Mouse (Mus musculus) heart, postnatal 10 days (tissue): ENCODE measurements at regions not wholly inside any gene's neighbourhood (a gene's known extent, or its start where the extent isn't known, plus 50 kb on each side); places are given as distances from the start of the nearest gene placed in this dataset.

Experiments
- DNase-seq, 2 experiments: peaks; one replicate each; pipeline ENCODE4 v3.0.0; 2021
- intact Hi-C: fragments of 180-260 bp; cut with DNase I; formaldehyde crosslinking; loops from one replicate; pipeline ENCODE4 v1.15.1; 2025

DNA sequence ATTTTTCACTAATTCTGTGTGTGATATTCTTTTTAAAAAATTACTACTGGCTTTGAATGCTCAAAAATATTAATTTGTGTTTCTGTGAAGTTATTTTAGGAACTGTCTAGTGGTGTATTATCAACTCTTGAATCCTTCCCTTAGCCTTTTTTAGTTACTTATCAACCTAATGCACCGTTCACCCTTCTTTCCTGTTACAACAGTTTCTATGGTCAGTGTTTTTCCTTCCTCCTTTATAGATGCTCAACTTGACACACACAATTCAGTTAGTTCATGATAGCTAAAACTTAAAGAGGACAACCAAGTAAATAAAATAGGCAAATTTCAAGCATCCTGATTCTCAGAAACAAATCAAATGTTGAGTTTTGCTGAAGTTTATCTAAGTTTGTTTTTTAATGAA, 506.9 kb downstream of the Flrt2 start:
- DNase-seq = no peak
- intact Hi-C loops = no loop called here

DNA sequence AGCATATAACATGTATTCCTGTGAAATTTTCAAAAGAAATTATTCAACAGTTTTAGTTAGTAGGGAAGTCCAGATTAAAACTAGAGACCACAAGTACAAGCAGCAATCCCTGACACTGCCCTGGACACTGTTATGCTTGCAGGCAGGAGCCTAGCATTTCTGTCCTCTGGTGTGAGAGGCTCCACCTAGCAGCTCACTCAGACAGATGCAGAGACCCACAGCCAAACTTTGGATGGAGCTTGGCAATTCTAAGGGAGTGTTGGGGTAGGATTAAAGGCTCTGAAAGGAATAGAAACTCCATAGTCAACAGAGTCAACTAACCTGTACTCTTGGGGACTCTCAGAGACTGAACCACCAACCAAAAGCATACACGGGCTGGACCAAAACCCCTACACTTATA, 509.8 kb downstream of the Flrt2 start:
- intact Hi-C loops = no loop called here

DNA sequence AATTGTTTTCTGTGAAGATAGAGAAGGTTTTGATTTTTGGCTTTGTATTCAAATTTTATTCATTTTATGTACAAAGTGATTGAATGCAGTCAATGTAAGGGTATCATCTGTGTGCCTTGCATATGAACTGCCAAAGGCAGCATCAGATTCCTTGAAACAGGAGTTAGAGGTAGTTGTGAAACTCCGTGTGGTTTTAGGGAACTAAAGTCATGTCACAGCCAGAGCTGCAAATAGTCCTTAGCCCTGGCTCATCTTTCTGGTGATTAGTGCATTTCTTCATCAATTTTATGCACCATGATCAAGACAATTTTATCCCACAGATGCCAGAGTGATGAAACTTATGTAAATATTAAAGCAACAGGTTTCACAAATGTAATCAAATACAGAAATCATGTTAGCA, 534.4 kb downstream of the Flrt2 start:
- intact Hi-C loops = no loop called here
- no peak for DNase-seq

More for the DNA sequence above, 509.8 kb downstream of the Flrt2 start:
- DNase-seq = no peak

DNA sequence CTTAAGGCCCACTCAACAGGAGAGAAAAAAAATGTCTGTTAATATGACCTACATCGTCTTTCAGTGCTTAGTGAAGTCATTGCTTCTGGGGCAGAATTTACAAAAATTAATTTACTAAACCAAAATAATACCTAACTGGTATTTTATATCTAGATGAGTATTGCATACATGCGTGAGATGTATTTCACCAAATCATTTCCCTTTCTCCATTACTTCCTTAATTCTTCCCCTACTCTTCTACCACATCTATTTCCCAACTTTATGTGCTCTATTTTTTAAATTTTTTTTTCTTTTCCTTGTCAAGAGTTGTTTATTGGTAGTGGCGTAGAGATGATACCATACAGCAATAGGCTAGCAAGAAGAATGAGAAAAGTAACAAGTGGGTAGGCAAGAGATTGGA, 536.7 kb downstream of the Flrt2 start:
- intact Hi-C loops = no loop called here
- no peak for DNase-seq

DNA sequence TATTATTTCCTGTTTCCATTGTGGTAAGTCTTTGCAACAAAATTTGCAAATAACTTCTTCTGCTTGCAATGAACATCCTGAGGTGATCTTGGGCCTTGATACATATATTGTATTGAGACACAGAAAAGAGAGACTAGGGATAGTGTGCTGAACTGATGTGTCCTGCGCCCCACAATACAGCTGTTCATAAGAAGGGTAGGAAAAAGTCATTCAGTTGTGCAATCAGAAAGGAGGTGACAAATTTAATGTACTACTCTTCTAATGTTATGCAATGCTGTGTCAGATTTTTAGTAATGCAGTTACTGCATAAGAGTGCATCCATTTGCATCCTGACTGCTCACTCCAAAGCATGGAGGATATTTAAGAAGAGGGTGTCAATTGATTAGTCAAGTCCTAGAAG, 543.5 kb downstream of the Flrt2 start:
- DNase-seq = no peak
- intact Hi-C loops = no loop called here

DNA sequence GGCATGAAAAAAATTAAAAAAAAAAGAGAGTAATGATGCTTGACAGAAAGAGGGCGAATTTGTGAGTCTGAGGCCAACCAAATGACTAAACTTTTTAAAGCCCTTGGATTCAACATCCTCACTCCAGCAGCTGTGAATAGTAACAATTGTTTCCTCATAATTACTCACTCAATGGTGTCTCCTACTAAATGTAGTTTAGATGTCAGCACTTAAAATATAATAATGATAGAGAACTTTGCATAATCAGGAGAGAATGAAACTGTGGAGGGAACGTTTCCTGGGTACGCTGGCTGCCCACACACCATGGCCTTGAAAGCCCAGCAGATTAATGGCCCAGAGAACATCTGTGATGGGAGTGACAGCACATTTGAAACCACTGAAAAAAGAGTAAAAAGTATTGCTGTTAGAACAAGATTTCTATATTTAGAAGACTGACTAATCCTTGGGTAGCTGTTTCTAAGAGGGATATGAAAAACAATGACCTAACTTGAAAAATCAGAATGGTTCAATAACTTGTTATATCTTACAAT, 544.0 kb downstream of the Flrt2 start:
- intact Hi-C loops = no loop called here
- no peak for DNase-seq

DNA sequence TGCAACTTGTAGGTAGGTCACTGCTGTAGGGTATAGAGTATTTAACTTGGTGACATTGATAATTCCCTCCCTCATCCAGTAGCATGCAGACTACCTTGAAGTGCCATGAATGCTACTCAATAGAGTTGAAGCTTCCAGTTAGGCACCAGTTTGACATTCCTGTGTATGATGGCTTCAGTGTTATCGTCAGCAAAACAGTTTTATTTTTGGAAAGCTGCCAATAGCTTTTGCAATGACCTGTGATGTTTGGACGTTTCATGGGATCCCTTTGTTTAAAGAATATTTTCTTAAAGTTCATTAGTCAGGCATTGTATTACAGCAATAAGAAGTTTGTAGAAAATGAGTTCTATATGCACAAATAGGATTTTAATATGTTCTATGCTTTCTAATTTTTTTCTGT, 547.6 kb downstream of the Flrt2 start:
- intact Hi-C loops = no loop called here
- DNase-seq = no peak

DNA sequence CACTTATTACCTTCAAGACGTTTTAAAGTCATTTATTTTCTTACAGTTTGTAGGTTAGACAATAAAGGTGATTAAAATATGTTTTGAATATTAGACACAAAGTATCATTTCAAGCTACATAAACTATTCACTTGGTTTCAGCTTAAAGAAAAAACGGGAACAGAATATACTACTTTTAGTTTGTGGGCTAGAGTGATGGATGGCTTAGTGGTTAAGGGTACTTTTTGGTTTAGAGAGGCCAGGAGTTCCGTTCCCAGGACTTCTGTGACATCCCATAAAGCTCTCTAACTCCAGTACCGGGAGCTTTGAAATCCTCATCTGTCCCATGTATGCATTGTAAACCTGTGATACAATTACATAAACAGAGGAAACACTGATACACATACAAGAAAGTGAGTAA, 570.0 kb downstream of the Flrt2 start:
- intact Hi-C loops = no loop called here
- no peak for DNase-seq

DNA sequence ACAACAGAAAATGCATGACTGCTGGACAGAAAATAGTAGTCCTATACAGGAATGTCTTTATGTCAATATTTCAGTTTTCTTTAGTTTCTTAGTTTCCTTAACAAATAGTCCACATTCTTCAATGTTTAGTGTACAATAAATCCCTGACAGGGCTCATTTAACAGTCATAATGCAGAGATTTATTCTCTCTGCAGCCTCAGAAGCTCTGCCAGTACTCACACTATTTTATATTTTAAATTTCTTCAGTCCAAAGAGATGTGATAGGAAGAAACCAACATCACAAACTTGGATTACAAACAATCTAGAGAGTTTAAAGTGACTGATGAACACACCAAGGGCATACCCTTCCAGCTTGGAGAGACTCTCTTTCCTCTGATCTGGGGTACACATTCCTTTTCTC, 583.9 kb downstream of the Flrt2 start:
- intact Hi-C loops = no loop called here
- no peak for DNase-seq

DNA sequence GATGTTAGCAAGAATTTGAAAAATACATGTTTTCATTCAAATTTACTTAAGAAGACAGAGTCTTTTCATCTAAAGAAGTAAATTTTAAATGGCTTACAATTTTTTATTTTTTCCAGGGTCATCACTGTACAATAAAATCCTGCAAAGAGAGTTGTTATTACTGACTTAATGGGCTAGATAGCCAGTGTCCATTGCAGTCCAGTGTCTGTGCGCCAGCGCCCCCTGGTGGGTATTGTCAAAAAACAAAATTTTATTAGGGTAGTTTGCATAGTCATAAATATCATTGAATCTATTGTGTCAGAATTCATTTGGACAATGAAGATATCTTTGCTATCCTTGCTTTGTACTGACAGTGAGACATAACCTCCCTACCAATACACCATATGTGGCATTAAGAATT, 619.1 kb downstream of the Flrt2 start:
- intact Hi-C loops = no loop called here
- DNase-seq = peak; percentile 43 to 76

DNA sequence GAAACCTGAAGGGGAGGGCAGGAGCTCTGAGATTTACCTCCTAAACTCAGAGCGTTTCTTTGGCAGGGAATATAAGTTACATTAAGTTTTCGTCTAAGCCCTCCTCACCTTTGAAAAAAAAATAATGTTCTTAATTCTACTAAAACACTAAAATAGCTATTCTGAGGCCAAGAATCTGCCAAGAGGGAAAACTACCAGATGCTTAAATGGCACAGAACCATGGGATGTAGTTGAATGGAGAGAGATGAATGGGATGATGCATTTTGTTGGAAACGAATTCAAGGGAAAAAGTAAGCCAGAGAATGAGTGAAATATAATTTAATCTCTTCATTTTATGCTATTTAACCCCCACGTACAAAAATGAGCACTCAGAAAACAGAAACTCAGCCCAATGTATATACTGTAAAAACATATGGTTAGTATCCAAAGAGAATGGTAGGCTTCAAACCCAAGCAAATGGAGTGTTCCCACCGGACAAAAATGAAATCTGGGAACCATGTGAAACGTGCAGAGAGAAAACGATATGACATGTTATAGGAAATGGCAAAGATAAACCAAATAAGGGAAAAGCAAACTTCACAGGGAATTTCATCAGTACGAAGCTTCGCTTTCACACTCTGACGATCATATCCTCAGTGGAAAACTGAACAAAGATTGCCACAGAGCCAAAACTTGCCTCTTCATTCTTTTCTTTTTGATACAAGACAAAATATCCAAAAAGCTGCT, 631.2 kb downstream of the Flrt2 start:
- peak; percentile 3 for DNase-seq
- intact Hi-C loops = no loop called here

DNA sequence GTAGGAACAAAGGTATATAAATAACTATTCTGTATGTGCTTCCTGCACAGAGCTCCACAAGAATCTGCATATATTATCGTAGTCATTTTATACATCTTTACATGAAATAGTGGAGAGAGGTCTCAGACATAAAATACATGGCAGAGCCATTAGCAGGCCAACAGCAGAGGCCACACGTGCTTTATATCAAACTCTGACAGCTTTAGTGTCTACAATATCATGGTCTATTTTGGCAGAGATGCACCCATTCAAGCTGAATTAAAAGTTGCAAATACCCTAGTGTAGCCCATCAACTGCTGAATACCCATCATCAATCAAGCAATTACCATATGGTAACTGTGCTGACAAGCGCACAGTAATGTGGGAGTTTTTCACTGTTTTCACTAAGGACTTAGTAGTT, 659.1 kb downstream of the Flrt2 start:
- intact Hi-C loops = no loop called here

DNA sequence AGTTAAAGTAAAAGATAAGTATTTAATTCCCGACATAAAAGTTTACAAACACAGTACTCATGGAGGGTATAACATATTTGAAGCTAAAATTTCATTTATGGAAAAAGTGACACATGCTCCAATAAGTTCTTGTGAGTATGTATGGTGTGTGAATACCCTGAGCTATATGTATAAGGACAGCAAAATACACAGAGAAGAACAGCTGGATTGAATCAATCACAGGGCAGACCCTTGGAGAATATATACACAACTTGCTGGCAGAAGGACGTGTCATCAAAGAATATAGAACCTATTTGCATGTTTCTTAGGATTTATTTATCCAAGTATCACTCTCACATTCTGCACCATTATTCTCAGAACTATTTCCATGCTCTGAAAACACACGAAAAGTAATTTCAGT, 686.9 kb downstream of the Flrt2 start:
- intact Hi-C loops = no loop called here
- no peak for DNase-seq

More for the DNA sequence above, 659.1 kb downstream of the Flrt2 start:
- DNase-seq = no peak

DNA sequence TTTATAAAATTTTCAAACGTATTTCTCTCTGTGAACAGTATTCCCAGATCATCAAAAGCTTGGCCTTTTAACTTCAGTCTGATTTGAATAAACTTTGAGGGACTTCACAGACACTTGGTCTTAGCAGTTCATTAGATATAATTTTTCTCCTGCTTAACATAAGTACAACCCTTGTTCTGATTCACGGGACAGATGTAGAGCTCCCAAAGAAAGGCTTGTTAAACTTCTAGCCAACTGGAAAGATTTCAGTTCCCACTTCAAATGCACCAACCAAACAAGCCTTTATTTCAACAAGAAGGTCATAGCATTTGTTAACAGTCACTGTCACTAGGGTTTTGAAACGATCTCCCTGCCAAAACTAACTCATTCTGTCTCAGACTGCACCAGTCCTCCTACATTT, 727.1 kb downstream of the Flrt2 start:
- intact Hi-C loops = no loop called here
- peak in 1 of 2 experiments; percentile 1 for DNase-seq

DNA sequence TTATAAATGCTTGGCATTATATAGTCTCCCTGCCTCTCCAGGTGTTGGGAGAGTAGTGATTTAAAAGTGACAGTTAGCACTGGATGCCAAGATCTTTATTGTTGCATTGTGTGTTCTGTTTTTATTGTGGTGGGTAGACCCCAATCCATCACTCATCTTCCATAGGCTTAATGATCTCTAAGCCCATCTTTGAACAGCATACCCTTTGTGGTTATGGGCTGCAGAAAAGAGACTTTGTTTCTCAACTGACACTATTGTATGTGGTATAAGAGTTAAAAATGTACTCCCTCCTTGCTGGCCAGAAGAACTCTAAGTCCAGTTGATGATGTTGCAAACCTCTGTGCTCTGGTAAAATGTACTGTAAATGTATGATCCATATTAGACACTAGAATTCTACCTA, 727.5 kb downstream of the Flrt2 start:
- intact Hi-C loops = no loop called here
- DNase-seq = no peak

DNA sequence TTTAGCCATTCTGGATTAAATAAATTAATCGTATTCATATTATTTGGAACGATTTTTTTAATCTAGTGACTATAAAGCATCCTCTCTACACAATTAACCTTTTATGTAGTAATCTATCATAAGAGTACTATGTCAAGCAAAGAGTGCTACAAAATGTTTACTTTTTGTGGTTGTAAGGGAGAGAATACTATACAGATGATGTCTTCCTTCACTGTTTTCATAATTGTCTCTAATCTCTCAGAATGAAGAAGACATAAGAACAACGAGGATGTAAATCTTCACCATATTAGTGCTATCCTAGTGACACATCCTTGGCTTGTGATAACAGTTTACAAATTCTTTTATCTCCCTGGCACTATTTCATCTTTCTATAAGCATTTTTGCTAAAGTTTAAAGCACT, 735.6 kb downstream of the Flrt2 start:
- no peak for DNase-seq
- intact Hi-C loops = no loop called here

DNA sequence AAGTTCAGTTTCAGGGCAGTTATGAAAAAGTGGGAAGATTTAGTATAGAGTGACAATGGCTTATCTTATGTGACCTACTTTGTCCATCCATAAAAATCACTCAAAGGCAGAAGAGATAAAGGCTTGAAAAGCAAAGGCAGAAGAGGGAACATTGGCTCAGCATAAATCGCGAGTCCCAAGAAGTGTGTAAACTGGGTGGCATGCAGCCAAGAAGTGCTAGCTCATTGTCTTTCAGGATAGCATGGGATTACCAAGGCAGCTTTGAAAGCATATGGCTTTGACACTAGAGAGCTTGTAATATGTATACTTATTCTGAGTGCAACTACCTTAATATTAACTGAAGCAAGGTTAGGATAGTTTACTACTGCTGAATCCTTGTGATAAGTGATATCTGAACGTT, 750.5 kb downstream of the Flrt2 start:
- intact Hi-C loops = no loop called here
- peak in 1 of 2 experiments; percentile 2 for DNase-seq

DNA sequence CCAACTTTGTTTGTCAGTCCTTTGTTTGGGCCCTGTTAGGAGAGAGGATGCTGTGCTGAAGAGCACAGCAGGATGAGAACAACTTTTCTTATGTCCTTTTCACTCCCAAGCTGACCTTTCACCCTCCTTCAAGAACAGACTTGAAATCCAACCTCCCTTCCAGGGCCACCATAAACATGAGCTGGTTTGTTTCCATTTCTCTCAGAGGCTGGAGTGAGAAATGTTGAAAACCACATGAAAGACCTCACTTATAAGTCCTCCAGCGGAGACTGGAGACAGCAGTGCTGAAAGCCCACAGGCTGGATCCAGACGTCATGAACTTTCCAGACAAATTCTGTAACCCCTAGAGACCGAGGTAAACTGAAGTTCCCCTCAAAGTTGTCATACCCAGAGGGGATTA, 761.3 kb downstream of the Flrt2 start:
- DNase-seq = no peak
- intact Hi-C loops = no loop called here

DNA sequence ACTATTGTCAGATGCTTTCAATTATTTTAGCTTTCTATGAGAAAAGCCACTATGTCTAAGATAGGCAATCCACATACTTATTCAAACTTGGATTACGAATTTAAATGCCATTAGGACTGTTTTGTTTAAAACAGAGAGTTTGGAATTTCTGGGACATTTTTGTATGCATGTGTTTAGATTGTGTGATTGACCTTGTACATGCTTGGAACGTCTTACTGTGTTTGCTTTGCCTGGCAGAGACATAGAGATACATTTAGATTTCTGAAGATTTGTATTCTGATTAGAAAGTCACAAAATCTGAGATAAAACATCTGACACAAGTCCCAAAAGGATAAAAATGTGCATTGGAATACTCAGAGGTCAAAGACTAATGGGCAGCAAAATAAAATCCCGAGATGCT, 784.3 kb downstream of the Flrt2 start:
- intact Hi-C loops = no loop called here
- no peak for DNase-seq

DNA sequence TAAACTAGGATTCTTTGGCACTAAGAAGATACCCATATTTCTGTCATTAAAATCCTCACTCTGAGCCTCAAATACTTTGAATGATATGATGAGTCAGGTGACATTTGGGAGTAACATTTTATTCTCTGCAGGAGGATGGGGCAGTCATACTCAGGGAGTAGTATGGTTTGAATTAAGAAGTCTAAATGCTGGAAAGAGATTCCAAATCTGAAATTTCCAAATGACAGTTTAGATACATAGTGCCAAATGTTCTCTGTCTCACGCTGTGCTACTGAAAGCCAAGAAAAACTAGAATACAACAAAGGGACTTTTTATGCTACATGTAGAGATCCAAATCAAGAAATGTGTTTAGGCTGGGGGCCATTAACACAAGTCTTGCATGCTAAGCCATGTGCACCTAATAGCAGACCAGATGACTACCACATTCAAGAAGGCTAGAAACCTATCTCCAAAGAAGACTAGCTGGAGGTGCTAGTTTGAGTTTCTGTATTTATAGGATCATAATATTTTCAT, 796.5 kb downstream of the Flrt2 start:
- intact Hi-C loops = no loop called here
- no peak for DNase-seq

DNA sequence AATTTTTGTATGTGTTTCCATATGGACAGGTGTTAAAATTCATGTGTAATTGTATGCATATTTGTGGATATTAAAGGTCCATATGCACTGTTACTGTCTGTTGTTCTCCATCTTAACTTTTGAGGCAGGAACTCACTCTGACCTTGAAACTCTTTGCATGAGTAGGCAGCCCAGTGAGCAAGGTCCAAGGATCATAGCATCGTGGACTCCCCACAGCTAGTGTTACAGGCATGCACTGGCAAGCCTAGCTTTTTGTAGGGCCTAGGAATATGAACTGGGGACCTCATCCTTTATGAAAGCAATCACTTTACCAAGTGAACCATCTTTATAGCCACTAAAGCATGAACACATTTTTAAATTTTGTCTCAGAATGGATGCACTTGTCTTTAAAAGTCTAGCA, 817.6 kb downstream of the Flrt2 start:
- intact Hi-C loops = no loop called here

DNA sequence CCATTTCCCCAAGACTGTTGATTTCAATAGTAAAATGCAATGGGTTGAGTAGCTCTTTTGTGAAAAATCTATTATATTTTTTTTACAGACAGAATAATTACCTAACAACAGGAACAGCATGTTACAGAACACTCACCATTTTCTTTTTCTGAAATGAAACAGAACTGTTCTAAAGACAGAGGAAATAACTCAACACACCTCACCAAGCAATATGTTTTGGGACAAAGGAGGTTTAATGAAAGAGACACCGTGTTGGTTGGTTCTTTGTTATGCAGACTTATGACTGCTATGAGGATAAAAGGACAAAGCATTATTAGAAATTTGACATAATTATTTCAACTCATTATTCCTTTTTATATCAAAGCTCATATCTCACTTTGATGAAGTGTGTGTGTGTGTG, 866.8 kb downstream of the Flrt2 start:
- intact Hi-C loops = no loop called here

More for the DNA sequence above, 817.6 kb downstream of the Flrt2 start:
- DNase-seq = no peak

DNA sequence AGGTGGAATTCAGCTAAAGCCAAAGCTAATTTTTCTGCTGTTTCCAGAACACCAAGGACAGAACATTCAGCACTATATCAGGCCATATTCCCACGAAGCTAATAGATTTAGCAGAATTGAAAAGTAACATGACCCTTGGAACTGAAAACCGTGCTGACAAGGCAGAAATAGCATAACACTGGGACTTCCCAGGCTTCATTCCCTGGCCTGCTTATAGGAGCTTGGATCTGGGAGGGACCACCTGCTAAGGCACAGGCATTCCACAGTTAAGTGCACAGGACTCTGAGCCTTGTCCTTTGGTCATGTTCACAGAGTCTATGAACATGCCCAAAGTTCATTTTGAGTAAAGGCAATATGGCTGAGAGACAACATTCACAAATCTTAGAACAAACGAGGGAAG, 902.8 kb downstream of the Flrt2 start:
- intact Hi-C loops = no loop called here
- no peak for DNase-seq

More for the DNA sequence above, 866.8 kb downstream of the Flrt2 start:
- no peak for DNase-seq
